In genomic region chr4:102579051-102579450, GRCm38 (mm10) we compare ENCODE assay signal across 25 mouse cellular contexts.
"Had no signal": no experiment of that assay in that cellular context is flagged by ENCODE, and none has a peak within 500 bp of the region (broad histone marks: within the 10 kb centered on the region; RNA-seq: fewer than 3 reads in every experiment).

No protein-coding gene starts in this region.

- H3K27me3 ChIP-seq: heart, embryonic 13.5 days; heart, embryonic 15.5 days; hindbrain, embryonic 13.5 days; hindbrain, embryonic 15.5 days; kidney, embryonic 15.5 days; limb, embryonic 13.5 days; limb, embryonic 15.5 days had no signal

- H3K9me3 ChIP-seq: heart, embryonic 13.5 days; heart, embryonic 15.5 days; hindbrain, embryonic 13.5 days; hindbrain, embryonic 15.5 days; kidney, embryonic 15.5 days; limb, embryonic 13.5 days; limb, embryonic 15.5 days had no signal

- H3K4me3 ChIP-seq: heart, embryonic 13.5 days; heart, embryonic 15.5 days; hindbrain, embryonic 13.5 days; hindbrain, embryonic 15.5 days; kidney, embryonic 15.5 days; limb, embryonic 13.5 days; limb, embryonic 15.5 days had no signal

- H3K4me1 ChIP-seq: hindbrain, embryonic 13.5 days; hindbrain, embryonic 15.5 days; limb, embryonic 15.5 days had no signal

- H3K4me2 ChIP-seq: heart, embryonic 11.5 days; heart, embryonic 13.5 days; heart, embryonic 15.5 days; hindbrain, embryonic 13.5 days; hindbrain, embryonic 15.5 days; kidney, embryonic 15.5 days; limb, embryonic 13.5 days; limb, embryonic 15.5 days; liver, embryonic 11.5 days had no signal

- H3K36me3 ChIP-seq: hindbrain, embryonic 13.5 days; hindbrain, embryonic 15.5 days; kidney, embryonic 15.5 days; limb, embryonic 13.5 days; limb, embryonic 15.5 days had no signal

- DNase-seq: gastrocnemius, postnatal 10 days; gastrocnemius, postnatal 25 days; heart, adult 18-20 months; heart, postnatal 14 days; heart, postnatal 36 days; kidney, adult 11 months; kidney, adult 2 months; kidney, adult 9 months; kidney, postnatal 14 days; kidney, postnatal 36 days; layer of hippocampus, postnatal 36 days; left cerebral cortex, postnatal 4 days; lung, adult 18-20 months had no signal

- H3K9ac ChIP-seq: heart, embryonic 13.5 days; heart, embryonic 15.5 days; hindbrain, embryonic 13.5 days; hindbrain, embryonic 15.5 days; kidney, embryonic 15.5 days; limb, embryonic 13.5 days; limb, embryonic 15.5 days; liver, embryonic 14.5 days had no signal

- H3K27ac ChIP-seq: heart, embryonic 13.5 days; heart, embryonic 15.5 days; hindbrain, embryonic 13.5 days; hindbrain, embryonic 15.5 days; hindbrain, postnatal 0 days; kidney, embryonic 15.5 days; kidney, postnatal 0 days; limb, embryonic 13.5 days; limb, embryonic 15.5 days; liver, embryonic 14.5 days had no signal
